Mouse (Mus musculus) liver, embryonic 11.5 days (tissue): ENCODE data around the gene Invs. TPM values are rescaled to one million over a fixed set of nuclear protein-coding genes. Genes with fewer than 3 reads are reported as not detected.
A peak's percentile ranks its signal among the peaks of the same experiment; 100 is the strongest.

ENCODE experiments used
- ATAC-seq: fragments of 200-750 bp; cut with Nextera tagmentation; replicated peaks from 2 replicates; pipeline ENCODE4 v1.8.0; 2017; ENCODE audit warnings: moderate number of reproducible peaks, mild to moderate bottlenecking, moderate TSS enrichment, moderate library complexity; ENCODE audit not compliant: low FRiP score
- DNase-seq: peaks from one replicate; pipeline ENCODE4 v3.0.0-alpha.2; 2017; ENCODE audit warnings: low spot score
- H3K27ac ChIP-seq: fragments of 300-500 bp; sonication (generic); 2 replicates; pipeline ENCODE4 v1.5.1; 2014; ENCODE audit warnings: mild to moderate bottlenecking, low read depth, low read length, control low read depth
- H3K27me3 ChIP-seq: fragments of 300-500 bp; sonication (generic); replicated peaks from 2 replicates; pipeline ENCODE4 v1.6.1; 2014; ENCODE audit warnings: low read length, mixed read lengths; ENCODE audit not compliant: control insufficient read depth, insufficient read depth
- H3K36me3 ChIP-seq: fragments of 300-500 bp; sonication (generic); 2 replicates; pipeline ENCODE4 v1.6.1; 2014; ENCODE audit warnings: mild to moderate bottlenecking, low read length, moderate library complexity, mixed read lengths; ENCODE audit not compliant: control insufficient read depth, insufficient read depth
- H3K4me1 ChIP-seq: fragments of 300-500 bp; sonication (generic); replicated peaks from 2 replicates; pipeline ENCODE4 v1.6.1; 2014; ENCODE audit warnings: low read length, mixed read lengths; ENCODE audit not compliant: control insufficient read depth, insufficient read depth
- H3K4me2 ChIP-seq: fragments of 300-500 bp; sonication (generic); 2 replicates; pipeline ENCODE4 v1.6.1; 2014; ENCODE audit warnings: mild to moderate bottlenecking, control low read depth, moderate library complexity
- H3K4me3 ChIP-seq: fragments of 300-500 bp; sonication (generic); 2 replicates; pipeline ENCODE4 v1.5.1; 2014; ENCODE audit warnings: low read depth, low read length, control low read depth
- H3K9ac ChIP-seq: fragments of 300-500 bp; sonication (generic); 2 replicates; pipeline ENCODE4 v1.6.1; 2014; ENCODE audit warnings: low read depth, low read length, control low read depth
- H3K9me3 ChIP-seq: fragments of 300-500 bp; sonication (generic); 2 replicates; pipeline ENCODE4 v1.6.1; 2016; ENCODE audit warnings: low read length, inconsistent platforms, mixed read lengths; ENCODE audit not compliant: control insufficient read depth
- WGBS: fragments of 180-500 bp; shearing (Covaris S2); extraction: QIAGEN DNeasy Blood & Tissue Kit; methylation state at CpG from one replicate; pipeline ENCODE4 v1.1.7; 2014; 5-methylcytosine and 5-hydroxymethylcytosine counted together
- polyA plus RNA-seq: library from polyadenylated mRNA; unstranded; fragments of >200 nt; fragmentation: Nextera tagmentation; extraction: Ambion mirVana; gene quantifications from 2 replicates; pipeline ENCODE4 v1.2.1, GENCODE M21; 2014

The Invs gene
- polyA plus RNA-seq, 1 experiment from 2014 or later = 4.9 TPM

- no peak overlapping the region for H3K4me3 ChIP-seq
- no peaks in the 10 kb centered on the region for H3K9me3 ChIP-seq
- no peaks in the 10 kb centered on the region for H3K27me3 ChIP-seq
- ATAC-seq (no peak), DNase-seq (no peak)
- WGBS = 82% methylated on average over 2 of the region's 2 CpGs
- H3K27ac ChIP-seq = no peak overlapping the region
- no peaks in the 10 kb centered on the region; the same call in 1 of the 2 replicates for H3K4me1 ChIP-seq
- H3K9ac ChIP-seq = no peak overlapping the region
- peaks cover 24% of the 10 kb centered on the region; the same call in 1 of the 2 replicates for H3K36me3 ChIP-seq
- H3K4me2 ChIP-seq = no peak overlapping the region
Measured at GRCm38 (mm10) chr4:48428054-48428453, 148.5 kb downstream of the Invs start.

- 99% methylated on average over 2 of the region's 2 CpGs for WGBS
- H3K36me3 ChIP-seq = peaks cover 30% of the 10 kb centered on the region
Measured at GRCm38 (mm10) chr4:48454106-48454773, 174.7 kb downstream of the Invs start.

GRCm38 (mm10) chr4:48458436-48458835 lies 178.9 kb downstream of the Invs start:
- peaks cover 24% of the 10 kb centered on the region; the same call in 1 of the 2 replicates for H3K36me3 ChIP-seq
- WGBS = 92% methylated on average over 6 of the region's 6 CpGs

More at GRCm38 (mm10) chr4:48454106-48454773, 174.7 kb downstream of the Invs start:
- DNase-seq (no peak), ATAC-seq (no peak)
- H3K9me3 ChIP-seq = no peaks in the 10 kb centered on the region
- no peak overlapping the region for H3K4me2 ChIP-seq
- H3K4me3 ChIP-seq = no peak overlapping the region
- H3K4me1 ChIP-seq = no peaks in the 10 kb centered on the region
- no peaks in the 10 kb centered on the region for H3K27me3 ChIP-seq
- no peak overlapping the region for H3K9ac ChIP-seq
- H3K27ac ChIP-seq = no peak overlapping the region

GRCm38 (mm10) chr4:48461060-48461459 lies 181.5 kb downstream of the Invs start:
- ATAC-seq = no peak
- H3K9ac ChIP-seq = no peak overlapping the region
- H3K36me3 ChIP-seq = peaks cover 22% of the 10 kb centered on the region; the same call in 1 of the 2 replicates
- H3K27me3 ChIP-seq = no peaks in the 10 kb centered on the region
- no peaks in the 10 kb centered on the region for H3K9me3 ChIP-seq
- no peak overlapping the region for H3K4me3 ChIP-seq
- H3K4me2 ChIP-seq = no peak overlapping the region
- 79% methylated on average over 1 of the region's 1 CpGs for WGBS
- H3K4me1 ChIP-seq = no peaks in the 10 kb centered on the region
- no peak overlapping the region for H3K27ac ChIP-seq
- no peak for DNase-seq

More at GRCm38 (mm10) chr4:48458436-48458835, 178.9 kb downstream of the Invs start:
- H3K4me3 ChIP-seq = no peak overlapping the region
- H3K4me1 ChIP-seq = no peaks in the 10 kb centered on the region
- H3K9me3 ChIP-seq = no peaks in the 10 kb centered on the region
- DNase-seq = no peak
- ATAC-seq = no peak
- no peaks in the 10 kb centered on the region for H3K27me3 ChIP-seq
- H3K4me2 ChIP-seq = no peak overlapping the region
- H3K9ac ChIP-seq = no peak overlapping the region
- H3K27ac ChIP-seq = no peak overlapping the region

GRCm38 (mm10) chr4:48470977-48471376 lies 191.4 kb downstream of the Invs start:
- peak overlapping the region; percentile 96 for H3K4me3 ChIP-seq
- no peaks in the 10 kb centered on the region for H3K9me3 ChIP-seq
- H3K27ac ChIP-seq = no peak overlapping the region
- peaks cover 9% of the 10 kb centered on the region for H3K36me3 ChIP-seq
- H3K27me3 ChIP-seq = no peaks in the 10 kb centered on the region
- 59% methylated on average over 1 of the region's 1 CpGs for WGBS
- H3K4me1 ChIP-seq = peaks cover 9% of the 10 kb centered on the region
- H3K4me2 ChIP-seq = peak overlapping the region; percentile 85; the same call in 1 of the 2 replicates
- no peak for DNase-seq
- H3K9ac ChIP-seq = no peak overlapping the region
- ATAC-seq = no peak

GRCm38 (mm10) chr4:48472052-48472791 lies 192.7 kb downstream of the Invs start:
- peak overlapping the region; percentile 88; the same call in 1 of the 2 replicates for H3K27ac ChIP-seq
- peak overlapping the region; percentile 96 for H3K4me3 ChIP-seq
- WGBS = 7% methylated on average over 12 of the region's 12 CpGs
- H3K36me3 ChIP-seq = peaks cover 2% of the 10 kb centered on the region; the same call in 1 of the 2 replicates
- peak overlapping the region; percentile 85 for H3K4me2 ChIP-seq
- no peaks in the 10 kb centered on the region for H3K9me3 ChIP-seq
- H3K9ac ChIP-seq = peak overlapping the region; percentile 99
- ATAC-seq (0 out of 2 replicates have a peak, but pooled peaks have one; percentile 16), DNase-seq (peak; percentile 40)
- H3K4me1 ChIP-seq = peaks cover 9% of the 10 kb centered on the region
- H3K27me3 ChIP-seq = no peaks in the 10 kb centered on the region

- H3K36me3 ChIP-seq = peaks cover 2% of the 10 kb centered on the region; the same call in 1 of the 2 replicates
- peak within 1 kb of the TSS; percentile 99 for H3K9ac ChIP-seq
- ATAC-seq (peak; percentile 92), DNase-seq (peak; percentile 90)
- under 1% methylated on average over 89 of the region's 89 CpGs for WGBS
- H3K9me3 ChIP-seq = no peaks in the 10 kb centered on the region
- H3K27ac ChIP-seq = peak within 1 kb of the TSS; percentile 88
- H3K27me3 ChIP-seq = no peaks in the 10 kb centered on the region
- peak within 1 kb of the TSS; percentile 96 for H3K4me3 ChIP-seq
- H3K4me1 ChIP-seq = peaks cover 9% of the 10 kb centered on the region
- H3K4me2 ChIP-seq = peak within 1 kb of the TSS; percentile 85
Measured at GRCm38 (mm10) chr4:48472792-48473650, 193.5 kb downstream of the Invs start, which contains the start of gene Tex10. TSS of gene Tex10 (minus strand) at chr4:48473459.

GRCm38 (mm10) chr4:48473651-48474011 lies 194.1 kb downstream of the Invs start:
- Histone ChIP-seq H3K4me2 (peak overlapping the region; percentile 85), H3K9ac (peak overlapping the region; percentile 99; the same call in 1 of the 2 replicates), H3K27me3 (no peaks in the 10 kb centered on the region), H3K36me3 (no peaks in the 10 kb centered on the region), H3K4me3 (peak overlapping the region; percentile 96), H3K9me3 (no peaks in the 10 kb centered on the region), H3K27ac (no peak overlapping the region), H3K4me1 (peaks cover 9% of the 10 kb centered on the region)
- 71% methylated on average over 2 of the region's 2 CpGs for WGBS
- DNase-seq = no peak
- ATAC-seq = peak; percentile 5; the same call in 1 of the 2 replicates
